Mouse (Mus musculus) hindbrain, embryonic 15.5 days (tissue): ENCODE measurements at regions not wholly inside any gene's neighbourhood (a gene's known extent, or its start where the extent isn't known, plus 50 kb on each side); places are given as distances from the start of the nearest gene placed in this dataset.
A peak's percentile ranks its signal among the peaks of the same experiment; 100 is the strongest.

Source experiments
- ATAC-seq: fragments of 200-750 bp; cut with Nextera tagmentation; 2 replicates; pipeline ENCODE4 v1.8.0; 2017; ENCODE audit warnings: low read depth, moderate number of reproducible peaks, moderate TSS enrichment; ENCODE audit not compliant: low FRiP score
- H3K27ac ChIP-seq: fragments of 300-500 bp; sonication (generic); replicated peaks from 2 replicates; pipeline ENCODE4 v1.5.1; 2015; ENCODE audit warnings: mild to moderate bottlenecking, inconsistent platforms
- H3K27me3 ChIP-seq: fragments of 300-500 bp; sonication (generic); 2 replicates; pipeline ENCODE4 v1.6.1; 2015; ENCODE audit warnings: control low read depth, inconsistent platforms
- H3K36me3 ChIP-seq: fragments of 300-500 bp; sonication (generic); 2 replicates; pipeline ENCODE4 v1.6.1; 2015; ENCODE audit warnings: control low read depth, inconsistent platforms
- H3K4me1 ChIP-seq: fragments of 300-500 bp; sonication (generic); replicated peaks from 2 replicates; pipeline ENCODE4 v1.6.1; 2015; ENCODE audit warnings: control low read depth, inconsistent platforms
- H3K4me2 ChIP-seq: fragments of 300-500 bp; sonication (generic); 2 replicates; pipeline ENCODE4 v1.6.1; 2015; ENCODE audit warnings: moderate library complexity, mild to moderate bottlenecking, inconsistent platforms
- H3K4me3 ChIP-seq: fragments of 300-500 bp; sonication (generic); 2 replicates; pipeline ENCODE4 v1.5.1; 2015; ENCODE audit warnings: mild to moderate bottlenecking, inconsistent platforms
- H3K9ac ChIP-seq: fragments of 300-500 bp; sonication (generic); 2 replicates; pipeline ENCODE4 v1.6.1; 2015; ENCODE audit warnings: inconsistent platforms
- H3K9me3 ChIP-seq: fragments of 300-500 bp; sonication (generic); 2 replicates; pipeline ENCODE4 v1.6.1; 2016; ENCODE audit warnings: control low read depth, inconsistent platforms
- WGBS: fragments of 180-500 bp; shearing (Covaris S2); methylation state at CpG from one replicate; pipeline ENCODE4 v1.1.7; 2015; 5-methylcytosine and 5-hydroxymethylcytosine counted together

- H3K9me3 ChIP-seq: no peaks in the 10 kb centered on the region
- no peak overlapping the region for H3K4me3 ChIP-seq
- H3K4me2 ChIP-seq: no peak overlapping the region
- no peak overlapping the region for H3K9ac ChIP-seq
- no peak overlapping the region for H3K27ac ChIP-seq
- H3K4me1 ChIP-seq: peaks cover 16% of the 10 kb centered on the region; the same call in 1 of the 2 replicates
- H3K36me3 ChIP-seq: no peaks in the 10 kb centered on the region
- ATAC-seq: no peak
- H3K27me3 ChIP-seq: no peaks in the 10 kb centered on the region
- WGBS: 78% methylated on average over 4 of the region's 4 CpGs
Measured at GRCm38 (mm10) chr14:79890280-79890679, 93.6 kb upstream of the Olfm4 start.

GRCm38 (mm10) chr14:79883487-79883886 is 100.4 kb upstream of the Olfm4 start:
- Histone ChIP-seq H3K9me3 (no peaks in the 10 kb centered on the region), H3K4me3 (no peak overlapping the region), H3K36me3 (no peaks in the 10 kb centered on the region), H3K27me3 (no peaks in the 10 kb centered on the region), H3K4me1 (peaks cover 42% of the 10 kb centered on the region), H3K4me2 (no peak overlapping the region), H3K27ac (no peak overlapping the region), H3K9ac (no peak overlapping the region)
- no peak for ATAC-seq
- WGBS: 63% methylated on average over 7 of the region's 7 CpGs

GRCm38 (mm10) chr14:79881726-79882125 is 102.2 kb upstream of the Olfm4 start:
- no peak overlapping the region for H3K4me2 ChIP-seq
- no peaks in the 10 kb centered on the region for H3K9me3 ChIP-seq
- no peaks in the 10 kb centered on the region; the same call in 1 of the 2 replicates for H3K27me3 ChIP-seq
- peaks cover 51% of the 10 kb centered on the region for H3K4me1 ChIP-seq
- 23% methylated on average over 9 of the region's 9 CpGs for WGBS
- H3K9ac ChIP-seq: no peak overlapping the region
- ATAC-seq: no peak
- H3K27ac ChIP-seq: no peak overlapping the region
- no peaks in the 10 kb centered on the region for H3K36me3 ChIP-seq
- H3K4me3 ChIP-seq: no peak overlapping the region

GRCm38 (mm10) chr14:79880065-79880755 is 103.7 kb upstream of the Olfm4 start:
- WGBS: 25% methylated on average over 5 of the region's 5 CpGs
- peak; percentile 36; the same call in 1 of the 2 replicates for ATAC-seq

GRCm38 (mm10) chr14:79879333-79880035 is 104.4 kb upstream of the Olfm4 start:
- Histone ChIP-seq H3K4me3 (no peak overlapping the region), H3K9me3 (no peaks in the 10 kb centered on the region), H3K27me3 (peaks cover 3% of the 10 kb centered on the region; the same call in 1 of the 2 replicates), H3K4me1 (peaks cover 51% of the 10 kb centered on the region), H3K4me2 (peak overlapping the region; percentile 5; the same call in 1 of the 2 replicates), H3K9ac (no peak overlapping the region), H3K27ac (peak overlapping the region; percentile 55), H3K36me3 (no peaks in the 10 kb centered on the region)
- WGBS: 24% methylated on average over 11 of the region's 11 CpGs
- peak; percentile 50; the same call in 1 of the 2 replicates for ATAC-seq

More at GRCm38 (mm10) chr14:79880065-79880755, 103.7 kb upstream of the Olfm4 start:
- Histone ChIP-seq H3K4me1 (peaks cover 51% of the 10 kb centered on the region), H3K9ac (no peak overlapping the region), H3K27me3 (peaks cover 3% of the 10 kb centered on the region; the same call in 1 of the 2 replicates), H3K9me3 (no peaks in the 10 kb centered on the region), H3K4me3 (no peak overlapping the region), H3K36me3 (no peaks in the 10 kb centered on the region), H3K27ac (peak overlapping the region; percentile 55; the same call in 1 of the 2 replicates), H3K4me2 (no peak overlapping the region)

- H3K4me1 ChIP-seq: peaks cover 55% of the 10 kb centered on the region
- no peak overlapping the region; the same call in 1 of the 2 replicates for H3K27ac ChIP-seq
- H3K4me2 ChIP-seq: no peak overlapping the region
- H3K4me3 ChIP-seq: no peak overlapping the region
- 45% methylated on average over 17 of the region's 17 CpGs for WGBS
- ATAC-seq: peak; percentile 61
- no peaks in the 10 kb centered on the region for H3K36me3 ChIP-seq
- H3K9ac ChIP-seq: no peak overlapping the region
- no peaks in the 10 kb centered on the region for H3K9me3 ChIP-seq
- peaks cover 3% of the 10 kb centered on the region; the same call in 1 of the 2 replicates for H3K27me3 ChIP-seq
Measured at GRCm38 (mm10) chr14:79878285-79879019, 105.4 kb upstream of the Olfm4 start.

GRCm38 (mm10) chr14:79873062-79873461 is 102.0 kb upstream of the Pcdh8 start:
- Histone ChIP-seq H3K4me2 (no peak overlapping the region), H3K36me3 (no peaks in the 10 kb centered on the region), H3K27me3 (peaks cover 3% of the 10 kb centered on the region; the same call in 1 of the 2 replicates), H3K4me1 (peaks cover 19% of the 10 kb centered on the region), H3K4me3 (no peak overlapping the region), H3K9ac (no peak overlapping the region), H3K27ac (0 out of 2 replicates have a peak overlapping the region, but pooled peaks have one; percentile 12), H3K9me3 (no peaks in the 10 kb centered on the region)
- WGBS: 15% methylated on average over 13 of the region's 13 CpGs
- peak; percentile 66; the same call in 1 of the 2 replicates for ATAC-seq

GRCm38 (mm10) chr14:79872430-79872829 is 101.3 kb upstream of the Pcdh8 start:
- Histone ChIP-seq H3K9ac (no peak overlapping the region), H3K27ac (0 out of 2 replicates have a peak overlapping the region, but pooled peaks have one; percentile 12), H3K9me3 (no peaks in the 10 kb centered on the region), H3K4me1 (peaks cover 14% of the 10 kb centered on the region), H3K36me3 (no peaks in the 10 kb centered on the region), H3K4me2 (no peak overlapping the region), H3K4me3 (no peak overlapping the region), H3K27me3 (peaks cover 3% of the 10 kb centered on the region; the same call in 1 of the 2 replicates)
- ATAC-seq: peak; percentile 58
- 0% methylated on average over 1 of the region's 1 CpGs for WGBS

GRCm38 (mm10) chr14:79869325-79869724 is 98.2 kb upstream of the Pcdh8 start:
- Histone ChIP-seq H3K27ac (no peak overlapping the region), H3K4me2 (no peak overlapping the region), H3K4me1 (peaks cover 14% of the 10 kb centered on the region), H3K9me3 (no peaks in the 10 kb centered on the region), H3K27me3 (no peaks in the 10 kb centered on the region), H3K9ac (no peak overlapping the region), H3K36me3 (no peaks in the 10 kb centered on the region), H3K4me3 (no peak overlapping the region)
- 64% methylated on average over 1 of the region's 1 CpGs for WGBS
- no peak for ATAC-seq

GRCm38 (mm10) chr14:79856245-79856644 is 85.1 kb upstream of the Pcdh8 start:
- H3K9me3 ChIP-seq: no peaks in the 10 kb centered on the region
- H3K4me2 ChIP-seq: no peak overlapping the region
- H3K36me3 ChIP-seq: no peaks in the 10 kb centered on the region
- H3K9ac ChIP-seq: no peak overlapping the region
- H3K4me1 ChIP-seq: peaks cover 14% of the 10 kb centered on the region
- no peak for ATAC-seq
- H3K27me3 ChIP-seq: no peaks in the 10 kb centered on the region
- H3K4me3 ChIP-seq: no peak overlapping the region
- WGBS: 90% methylated on average over 7 of the region's 7 CpGs
- H3K27ac ChIP-seq: no peak overlapping the region

GRCm38 (mm10) chr14:79854216-79854615 is 83.1 kb upstream of the Pcdh8 start:
- Histone ChIP-seq H3K4me1 (peaks cover 26% of the 10 kb centered on the region), H3K27ac (no peak overlapping the region), H3K9ac (no peak overlapping the region), H3K27me3 (no peaks in the 10 kb centered on the region), H3K36me3 (no peaks in the 10 kb centered on the region), H3K4me3 (no peak overlapping the region), H3K4me2 (no peak overlapping the region), H3K9me3 (no peaks in the 10 kb centered on the region)
- 90% methylated on average over 5 of the region's 5 CpGs for WGBS
- ATAC-seq: no peak
